Mouse (Mus musculus): Measurements from ENCODE around the gene Twist2. TPM values are rescaled to one million over a fixed set of nuclear protein-coding genes. Genes with fewer than 3 reads are reported as not detected.
A peak's percentile ranks its signal among the peaks of the same experiment; 100 is the strongest.

Twist2 gene
- polyA plus RNA-seq, 1 experiment = 1.9 TPM

- 80% methylated on average over 8 of the region's 8 CpGs for WGBS
- Histone ChIP-seq H3K4me3 (replicated peaks; ENCODE audit: control insufficient read depth, low read depth, low read length) (no peak overlapping the region), H3K27ac (ENCODE audit: control insufficient read depth, insufficient read depth, low read depth, low read length, poor library complexity) (no peak overlapping the region), H3K4me1 (ENCODE audit: control insufficient read depth, insufficient read depth, low read length) (no peaks in the 10 kb centered on the region)
- no peak for TF ChIP-seq CTCF (IDR thresholded peaks at IDR 0.05; ENCODE audit: control insufficient read depth, insufficient read depth, low read length)
- TF ChIP-seq POLR2A (IDR thresholded peaks at IDR 0.05; ENCODE audit: borderline replicate concordance, control insufficient read depth, low read depth, low read length) = no peak
Observed at GRCm38 (mm10) chr1:91872388-91873059, 71.3 kb downstream of the Twist2 start.

GRCm38 (mm10) chr1:91873572-91874285, 72.5 kb downstream of the Twist2 start:
- Histone ChIP-seq H3K4me1 (ENCODE audit: control insufficient read depth, insufficient read depth, low read length) (no peaks in the 10 kb centered on the region), H3K4me3 (replicated peaks; ENCODE audit: control insufficient read depth, low read depth, low read length) (no peak overlapping the region), H3K27ac (ENCODE audit: control insufficient read depth, insufficient read depth, low read depth, low read length, poor library complexity) (no peak overlapping the region)
- WGBS = 75% methylated on average over 10 of the region's 10 CpGs
- TF ChIP-seq POLR2A (IDR thresholded peaks at IDR 0.05; ENCODE audit: borderline replicate concordance, control insufficient read depth, low read depth, low read length) = no peak
- no peak for TF ChIP-seq CTCF (IDR thresholded peaks at IDR 0.05; ENCODE audit: control insufficient read depth, insufficient read depth, low read length)

GRCm38 (mm10) chr1:91874633-91875032, 73.4 kb downstream of the Twist2 start:
- Histone ChIP-seq H3K4me3 (replicated peaks; ENCODE audit: control insufficient read depth, low read depth, low read length) (no peak overlapping the region), H3K4me1 (ENCODE audit: control insufficient read depth, insufficient read depth, low read length) (no peaks in the 10 kb centered on the region), H3K27ac (ENCODE audit: control insufficient read depth, insufficient read depth, low read depth, low read length, poor library complexity) (no peak overlapping the region)
- 21% methylated on average over 2 of the region's 2 CpGs for WGBS
- TF ChIP-seq POLR2A (IDR thresholded peaks at IDR 0.05; ENCODE audit: borderline replicate concordance, control insufficient read depth, low read depth, low read length) (no peak), CTCF (IDR thresholded peaks at IDR 0.05; ENCODE audit: control insufficient read depth, insufficient read depth, low read length) (peak; percentile 62)

GRCm38 (mm10) chr1:91875042-91875720, 73.9 kb downstream of the Twist2 start:
- WGBS = 65% methylated on average over 7 of the region's 7 CpGs
- H3K4me3 ChIP-seq (replicated peaks; ENCODE audit: control insufficient read depth, low read depth, low read length) = no peak overlapping the region
- no peak overlapping the region for H3K27ac ChIP-seq (ENCODE audit: control insufficient read depth, insufficient read depth, low read depth, low read length, poor library complexity)
- TF ChIP-seq CTCF (IDR thresholded peaks at IDR 0.05; ENCODE audit: control insufficient read depth, insufficient read depth, low read length) = no peak
- TF ChIP-seq POLR2A (IDR thresholded peaks at IDR 0.05; ENCODE audit: borderline replicate concordance, control insufficient read depth, low read depth, low read length) = no peak
- H3K4me1 ChIP-seq (ENCODE audit: control insufficient read depth, insufficient read depth, low read length) = no peaks in the 10 kb centered on the region

- WGBS = 49% methylated on average over 5 of the region's 5 CpGs
- Histone ChIP-seq H3K4me3 (replicated peaks; ENCODE audit: control insufficient read depth, low read depth, low read length) (no peak overlapping the region), H3K4me1 (ENCODE audit: control insufficient read depth, insufficient read depth, low read length) (no peaks in the 10 kb centered on the region), H3K27ac (ENCODE audit: control insufficient read depth, insufficient read depth, low read depth, low read length, poor library complexity) (no peak overlapping the region)
- TF ChIP-seq POLR2A (IDR thresholded peaks at IDR 0.05; ENCODE audit: borderline replicate concordance, control insufficient read depth, low read depth, low read length) (no peak), CTCF (IDR thresholded peaks at IDR 0.05; ENCODE audit: control insufficient read depth, insufficient read depth, low read length) (no peak)
Observed at GRCm38 (mm10) chr1:91878696-91879095, 77.4 kb downstream of the Twist2 start.

GRCm38 (mm10) chr1:91880156-91880555, 78.9 kb downstream of the Twist2 start:
- TF ChIP-seq POLR2A (IDR thresholded peaks at IDR 0.05; ENCODE audit: borderline replicate concordance, control insufficient read depth, low read depth, low read length) (no peak), CTCF (IDR thresholded peaks at IDR 0.05; ENCODE audit: control insufficient read depth, insufficient read depth, low read length) (no peak)
- Histone ChIP-seq H3K4me3 (replicated peaks; ENCODE audit: control insufficient read depth, low read depth, low read length) (no peak overlapping the region), H3K27ac (ENCODE audit: control insufficient read depth, insufficient read depth, low read depth, low read length, poor library complexity) (no peak overlapping the region), H3K4me1 (ENCODE audit: control insufficient read depth, insufficient read depth, low read length) (no peaks in the 10 kb centered on the region)
- 78% methylated on average over 12 of the region's 12 CpGs for WGBS

GRCm38 (mm10) chr1:91880899-91881298, 79.6 kb downstream of the Twist2 start:
- Histone ChIP-seq H3K4me3 (replicated peaks; ENCODE audit: control insufficient read depth, low read depth, low read length) (no peak overlapping the region), H3K4me1 (ENCODE audit: control insufficient read depth, insufficient read depth, low read length) (no peaks in the 10 kb centered on the region), H3K27ac (ENCODE audit: control insufficient read depth, insufficient read depth, low read depth, low read length, poor library complexity) (no peak overlapping the region)
- 67% methylated on average over 8 of the region's 8 CpGs for WGBS
- no peak for TF ChIP-seq CTCF (IDR thresholded peaks at IDR 0.05; ENCODE audit: control insufficient read depth, insufficient read depth, low read length)
- TF ChIP-seq POLR2A (IDR thresholded peaks at IDR 0.05; ENCODE audit: borderline replicate concordance, control insufficient read depth, low read depth, low read length) = no peak

GRCm38 (mm10) chr1:91883115-91883514, 81.9 kb downstream of the Twist2 start:
- no peak for TF ChIP-seq CTCF (IDR thresholded peaks at IDR 0.05; ENCODE audit: control insufficient read depth, insufficient read depth, low read length)
- no peak for TF ChIP-seq POLR2A (IDR thresholded peaks at IDR 0.05; ENCODE audit: borderline replicate concordance, control insufficient read depth, low read depth, low read length)
- 81% methylated on average over 5 of the region's 5 CpGs for WGBS
- no peak overlapping the region for H3K27ac ChIP-seq (ENCODE audit: control insufficient read depth, insufficient read depth, low read depth, low read length, poor library complexity)
- no peak overlapping the region for H3K4me3 ChIP-seq (replicated peaks; ENCODE audit: control insufficient read depth, low read depth, low read length)
- H3K4me1 ChIP-seq (ENCODE audit: control insufficient read depth, insufficient read depth, low read length) = no peaks in the 10 kb centered on the region

Measured in bone marrow, adult 2 months (tissue).